Mouse (Mus musculus) limb, embryonic 15.5 days (tissue): ENCODE results near the gene Tbc1d10b. TPM values are rescaled to one million over a fixed set of nuclear protein-coding genes. Genes with fewer than 3 reads are reported as not detected.

Experiments used
- ATAC-seq: fragments of 200-750 bp; cut with Nextera tagmentation; 2 replicates; pipeline ENCODE4 v1.8.0; 2017; ENCODE audit warnings: low read depth, moderate TSS enrichment; ENCODE audit not compliant: insufficient number of reproducible peaks, low FRiP score, low TSS enrichment
- H3K27ac ChIP-seq: fragments of 300-500 bp; sonication (generic); 2 replicates; pipeline ENCODE4 v1.5.1; 2015; ENCODE audit warnings: moderate library complexity, mild to moderate bottlenecking, inconsistent platforms
- H3K27me3 ChIP-seq: fragments of 300-500 bp; sonication (generic); 2 replicates; pipeline ENCODE4 v1.6.1; 2015; ENCODE audit warnings: inconsistent platforms
- H3K36me3 ChIP-seq: fragments of 300-500 bp; sonication (generic); 2 replicates; pipeline ENCODE4 v1.6.1; 2015; ENCODE audit warnings: inconsistent platforms
- H3K4me1 ChIP-seq: fragments of 300-500 bp; sonication (generic); 2 replicates; pipeline ENCODE4 v1.6.1; 2015; ENCODE audit warnings: inconsistent platforms
- H3K4me2 ChIP-seq: fragments of 300-500 bp; sonication (generic); 2 replicates; pipeline ENCODE4 v1.6.1; 2015; ENCODE audit warnings: mild to moderate bottlenecking, inconsistent platforms
- H3K4me3 ChIP-seq: fragments of 300-500 bp; sonication (generic); 2 replicates; pipeline ENCODE4 v1.5.1; 2015; ENCODE audit warnings: mild to moderate bottlenecking, inconsistent platforms
- H3K9ac ChIP-seq: fragments of 300-500 bp; sonication (generic); 2 replicates; pipeline ENCODE4 v1.6.1; 2015; ENCODE audit warnings: inconsistent platforms
- H3K9me3 ChIP-seq: fragments of 300-500 bp; sonication (generic); 2 replicates; pipeline ENCODE4 v1.6.1; 2016; ENCODE audit warnings: inconsistent platforms
- WGBS: fragments of 180-500 bp; shearing (Covaris S2); methylation state at CpG from one replicate; pipeline ENCODE4 v1.1.7; 2015; 5-methylcytosine and 5-hydroxymethylcytosine counted together
- polyA plus RNA-seq: library from polyadenylated mRNA; unstranded; fragments of >200 nt; fragmentation: Nextera tagmentation; extraction: Ambion mirVana; gene quantifications from 2 replicates; pipeline ENCODE4 v1.2.1, GENCODE M21; 2015

The Tbc1d10b gene
- polyA plus RNA-seq, 1 experiment from 2014 or later: 25.5 TPM

DNA sequence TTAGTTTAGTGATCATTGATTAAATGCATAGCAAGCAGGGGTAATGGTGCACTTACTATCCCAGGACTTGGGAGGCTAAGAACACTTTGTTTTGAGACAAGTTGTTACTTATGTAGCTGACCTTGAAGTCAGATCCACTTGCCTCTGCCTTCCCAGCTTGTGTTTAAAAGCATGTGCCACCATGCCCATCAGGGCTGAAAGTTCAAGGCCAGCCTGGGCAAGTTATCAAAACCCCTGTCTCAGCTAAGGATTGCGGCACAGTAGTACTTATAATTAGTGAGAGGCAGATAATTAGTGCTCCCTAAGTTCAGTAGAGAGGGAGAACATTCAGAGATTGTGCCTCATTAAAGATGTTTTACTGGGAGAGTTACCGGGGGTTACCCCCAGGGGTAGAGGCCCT lies 26.5 kb upstream of the Tbc1d10b start:
- 78% methylated on average over 2 of the region's 2 CpGs for whole genome bisulfite sequencing
- H3K4me2 ChIP-seq: no peak overlapping the region
- no peak overlapping the region for H3K4me3 ChIP-seq
- H3K9me3 ChIP-seq: no peaks in the 10 kb centered on the region
- no peak overlapping the region for H3K9ac ChIP-seq
- H3K36me3 ChIP-seq: peaks cover 53% of the 10 kb centered on the region
- no peak for ATAC-seq
- peaks cover 30% of the 10 kb centered on the region for H3K4me1 ChIP-seq
- H3K27ac ChIP-seq: no peak overlapping the region
- no peaks in the 10 kb centered on the region for H3K27me3 ChIP-seq

DNA sequence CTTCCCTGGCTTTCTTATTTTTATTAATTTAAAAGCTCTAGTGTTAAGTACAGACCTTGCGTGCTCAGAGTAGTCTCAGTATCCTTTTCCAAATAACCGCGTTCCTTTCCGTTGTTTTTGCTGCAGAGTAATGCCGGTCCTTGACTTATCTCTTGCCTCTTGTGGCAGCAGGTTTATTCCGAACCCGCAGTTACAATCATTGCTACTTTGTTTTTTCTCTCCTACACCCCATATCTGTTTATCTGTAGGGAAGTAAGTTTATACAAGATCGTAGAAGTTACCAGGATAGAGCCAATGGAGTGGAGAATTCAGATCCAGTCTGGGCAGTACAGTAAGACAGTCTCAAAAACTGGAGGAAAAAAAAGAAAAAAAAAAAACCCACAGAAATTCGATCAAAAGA lies 25.5 kb upstream of the Tbc1d10b start:
- Histone ChIP-seq H3K36me3 (peaks cover 58% of the 10 kb centered on the region), H3K4me1 (peaks cover 34% of the 10 kb centered on the region), H3K9ac (peak overlapping the region; percentile 95), H3K27me3 (no peaks in the 10 kb centered on the region), H3K9me3 (no peaks in the 10 kb centered on the region), H3K4me2 (peak overlapping the region; percentile 64), H3K4me3 (peak overlapping the region; percentile 96), H3K27ac (peak overlapping the region; percentile 97)
- ATAC-seq: no peak
- 3% methylated on average over 9 of the region's 9 CpGs for WGBS

DNA sequence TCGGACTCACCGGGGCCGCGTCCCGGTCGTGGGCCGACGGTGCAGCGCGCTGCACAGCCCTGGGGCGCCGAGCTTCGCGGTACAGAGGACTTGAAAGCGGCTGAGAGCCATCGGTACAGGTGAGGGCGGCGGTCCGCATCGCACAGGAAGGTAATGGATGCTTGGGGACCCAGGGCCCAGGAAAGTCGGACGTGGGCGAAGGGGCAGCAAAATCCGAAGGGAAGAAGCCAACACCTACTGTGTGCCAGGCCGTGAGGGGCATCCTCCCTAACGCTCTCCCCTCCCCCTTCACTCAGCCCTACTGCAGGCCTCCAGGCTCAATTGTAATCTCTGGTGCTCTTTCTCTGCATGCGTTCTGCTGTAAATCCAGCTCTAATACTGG lies 25.1 kb upstream of the Tbc1d10b start:
- H3K9me3 ChIP-seq: no peaks in the 10 kb centered on the region
- peak; percentile 35 for ATAC-seq
- under 1% methylated on average over 27 of the region's 27 CpGs for WGBS

DNA sequence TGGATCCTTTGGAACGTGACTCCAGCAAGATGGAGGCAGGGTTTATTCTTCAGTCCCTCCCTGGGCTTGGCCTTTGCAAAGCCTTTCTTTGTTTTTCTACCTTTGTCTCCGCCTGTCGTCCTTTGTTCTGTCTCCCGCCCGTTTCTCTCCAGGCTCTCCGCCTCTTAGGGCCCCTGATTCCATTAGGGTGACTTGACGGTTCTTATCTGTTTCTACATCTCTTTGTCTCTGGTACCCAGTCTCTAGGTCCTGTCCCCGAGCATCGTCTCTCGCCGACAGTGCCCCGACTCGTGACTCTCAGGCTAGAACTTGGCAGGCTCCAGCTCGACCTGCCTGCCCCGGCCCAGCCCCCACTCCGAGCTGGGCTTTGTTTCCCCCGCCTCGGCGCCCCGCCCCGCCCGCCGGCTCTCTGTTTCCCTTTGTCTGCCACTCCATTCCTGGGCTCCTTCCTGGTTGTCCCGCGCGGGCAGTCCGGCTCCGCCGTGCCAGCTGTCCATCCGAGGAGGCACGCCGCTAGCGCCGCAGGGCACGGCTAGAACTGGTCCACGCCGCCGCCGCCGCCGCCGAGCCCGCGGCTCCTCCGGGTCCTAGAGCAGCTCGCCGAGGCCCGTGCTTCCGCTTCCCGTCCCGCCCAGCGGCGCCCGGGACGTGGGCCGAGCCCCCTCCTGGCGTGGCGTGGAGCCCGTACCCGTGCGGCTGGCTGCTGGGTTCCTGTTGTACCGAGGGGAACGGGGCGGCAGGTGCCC lies 24.5 kb upstream of the Tbc1d10b start, which contains the start of the genes Zfp553 and Sept1:
Zfp553 (plus strand) TSS at position 440 of the 746 bp plus-strand sequence.
Sept1 (minus strand) TSS at position 509 of the 746 bp plus-strand sequence.
- under 1% methylated on average over 64 of the region's 64 CpGs for WGBS
- H3K4me3 ChIP-seq: peak within 1 kb of the TSS; percentile 96
- peak within 1 kb of the TSS; percentile 95 for H3K9ac ChIP-seq
- peaks cover 34% of the 10 kb centered on the region for H3K4me1 ChIP-seq
- H3K4me2 ChIP-seq: peak within 1 kb of the TSS; percentile 64
- ATAC-seq: peak; percentile 90
- H3K27ac ChIP-seq: peak within 1 kb of the TSS; percentile 97
- H3K27me3 ChIP-seq: no peaks in the 10 kb centered on the region
- H3K9me3 ChIP-seq: no peaks in the 10 kb centered on the region
- H3K36me3 ChIP-seq: peaks cover 48% of the 10 kb centered on the region

More for the DNA sequence above, 25.1 kb upstream of the Tbc1d10b start:
- H3K4me2 ChIP-seq: peak overlapping the region; percentile 64
- peak overlapping the region; percentile 97 for H3K27ac ChIP-seq
- H3K36me3 ChIP-seq: peaks cover 54% of the 10 kb centered on the region
- H3K4me3 ChIP-seq: peak overlapping the region; percentile 96
- no peaks in the 10 kb centered on the region for H3K27me3 ChIP-seq
- peak overlapping the region; percentile 95 for H3K9ac ChIP-seq
- H3K4me1 ChIP-seq: peaks cover 34% of the 10 kb centered on the region

DNA sequence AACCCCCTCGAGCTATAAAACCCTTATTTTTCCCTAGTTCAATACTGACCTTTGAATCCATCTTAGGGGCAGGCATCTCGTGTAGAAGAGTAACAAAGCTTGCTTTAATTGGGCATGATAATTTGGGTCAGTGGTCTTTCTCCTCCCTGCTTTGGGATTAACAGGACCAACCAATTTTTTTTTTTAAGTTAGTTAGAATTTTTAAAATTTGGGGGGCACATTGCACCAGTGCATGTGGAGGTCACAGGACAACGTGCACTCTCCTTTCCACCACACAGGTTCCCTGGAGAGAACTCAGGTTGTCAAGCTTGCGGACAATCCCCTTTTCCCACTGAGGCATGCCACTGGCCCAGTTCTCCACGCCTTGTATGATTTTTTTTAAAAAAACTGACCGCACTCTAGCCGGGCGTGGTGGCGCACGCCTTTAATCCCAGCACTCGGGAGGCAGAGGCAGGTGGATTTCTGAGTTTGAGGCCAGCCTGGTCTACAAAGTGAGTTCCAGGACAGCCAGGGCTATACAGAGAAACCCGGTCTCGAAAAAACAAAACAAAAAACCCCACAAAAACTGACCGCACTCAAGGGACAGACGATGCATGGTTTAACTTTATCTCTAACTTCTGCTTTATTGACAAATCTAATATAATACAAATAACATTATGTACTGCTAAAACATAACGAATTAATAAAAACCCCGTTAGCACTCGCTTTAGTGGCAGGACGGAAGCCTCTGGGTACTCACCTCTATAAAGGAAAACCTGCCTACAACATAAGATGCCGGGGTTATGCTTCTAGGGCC lies 23.8 kb upstream of the Tbc1d10b start:
- H3K9ac ChIP-seq: peak overlapping the region; percentile 95
- H3K4me3 ChIP-seq: peak overlapping the region; percentile 96
- H3K9me3 ChIP-seq: no peaks in the 10 kb centered on the region
- peak overlapping the region; percentile 97 for H3K27ac ChIP-seq
- H3K27me3 ChIP-seq: no peaks in the 10 kb centered on the region
- peaks cover 34% of the 10 kb centered on the region for H3K4me1 ChIP-seq
- 6% methylated on average over 20 of the region's 20 CpGs for WGBS
- peak overlapping the region; percentile 64 for H3K4me2 ChIP-seq
- peaks cover 40% of the 10 kb centered on the region for H3K36me3 ChIP-seq
- no peak for ATAC-seq

DNA sequence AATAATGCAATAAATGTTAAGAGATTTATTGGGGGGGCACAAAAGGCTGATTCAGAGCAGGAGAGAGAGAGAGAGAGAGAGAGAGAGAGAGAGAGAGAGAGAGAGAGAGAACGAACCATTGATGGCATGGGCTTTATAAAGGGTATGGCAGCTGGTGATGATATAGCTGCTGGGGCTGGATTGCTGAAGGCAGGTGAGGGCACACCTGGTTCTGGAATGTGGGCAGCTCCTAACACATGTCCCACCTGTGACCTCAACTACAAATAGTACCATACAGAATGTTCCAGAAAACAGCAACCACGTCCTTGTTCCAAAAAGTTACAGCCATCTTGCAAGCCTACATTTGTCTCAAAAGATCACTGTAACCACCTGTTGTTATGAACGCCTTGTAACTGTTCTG lies 23.1 kb upstream of the Tbc1d10b start:
- peak overlapping the region; percentile 64 for H3K4me2 ChIP-seq
- H3K4me1 ChIP-seq: peaks cover 34% of the 10 kb centered on the region
- H3K36me3 ChIP-seq: peaks cover 34% of the 10 kb centered on the region
- H3K9ac ChIP-seq: peak overlapping the region; percentile 95; the same call in 1 of the 2 replicates
- peak overlapping the region; percentile 96 for H3K4me3 ChIP-seq
- H3K27me3 ChIP-seq: no peaks in the 10 kb centered on the region
- H3K9me3 ChIP-seq: no peaks in the 10 kb centered on the region
- whole genome bisulfite sequencing: 40% methylated on average over 3 of the region's 3 CpGs
- no peak overlapping the region for H3K27ac ChIP-seq
- ATAC-seq: no peak

DNA sequence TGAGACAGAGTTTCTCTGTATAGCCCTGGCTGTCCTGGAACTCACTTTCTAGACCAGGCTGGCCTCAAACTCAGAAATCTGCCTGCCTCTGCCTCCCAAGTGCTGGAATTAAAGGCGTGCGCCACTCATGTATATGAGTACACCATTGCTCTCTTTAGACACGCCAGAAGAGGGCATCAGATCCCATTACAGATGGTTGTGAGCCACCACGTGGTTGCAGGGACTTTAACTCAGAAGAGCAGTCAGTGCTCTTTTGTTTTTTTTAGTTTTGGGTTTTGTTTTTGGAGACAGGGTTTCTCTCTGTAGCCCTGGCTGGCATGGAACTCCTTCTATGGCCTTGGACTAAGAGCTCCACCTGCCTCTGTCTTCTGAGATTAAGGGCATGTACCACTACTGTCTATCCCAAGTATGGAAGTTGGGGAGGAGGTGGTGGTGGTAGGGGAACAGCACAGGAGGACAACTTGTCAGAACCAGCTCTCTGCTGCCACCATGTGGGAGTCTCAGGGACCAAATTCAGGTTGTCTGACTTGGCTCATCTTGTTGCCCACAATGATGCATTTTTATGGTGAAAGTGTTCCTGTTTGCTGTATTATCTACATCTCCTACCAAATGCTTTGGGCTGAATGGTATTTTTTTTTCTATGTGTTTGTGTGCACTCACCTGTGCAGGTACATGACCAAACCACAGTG lies 20.5 kb upstream of the Tbc1d10b start:
- Histone ChIP-seq H3K4me2 (no peak overlapping the region), H3K27me3 (no peaks in the 10 kb centered on the region), H3K4me3 (no peak overlapping the region), H3K4me1 (peaks cover 27% of the 10 kb centered on the region), H3K36me3 (peaks cover 15% of the 10 kb centered on the region), H3K27ac (no peak overlapping the region), H3K9ac (no peak overlapping the region), H3K9me3 (no peaks in the 10 kb centered on the region)
- no peak for ATAC-seq
- 59% methylated on average over 4 of the region's 4 CpGs for WGBS

DNA sequence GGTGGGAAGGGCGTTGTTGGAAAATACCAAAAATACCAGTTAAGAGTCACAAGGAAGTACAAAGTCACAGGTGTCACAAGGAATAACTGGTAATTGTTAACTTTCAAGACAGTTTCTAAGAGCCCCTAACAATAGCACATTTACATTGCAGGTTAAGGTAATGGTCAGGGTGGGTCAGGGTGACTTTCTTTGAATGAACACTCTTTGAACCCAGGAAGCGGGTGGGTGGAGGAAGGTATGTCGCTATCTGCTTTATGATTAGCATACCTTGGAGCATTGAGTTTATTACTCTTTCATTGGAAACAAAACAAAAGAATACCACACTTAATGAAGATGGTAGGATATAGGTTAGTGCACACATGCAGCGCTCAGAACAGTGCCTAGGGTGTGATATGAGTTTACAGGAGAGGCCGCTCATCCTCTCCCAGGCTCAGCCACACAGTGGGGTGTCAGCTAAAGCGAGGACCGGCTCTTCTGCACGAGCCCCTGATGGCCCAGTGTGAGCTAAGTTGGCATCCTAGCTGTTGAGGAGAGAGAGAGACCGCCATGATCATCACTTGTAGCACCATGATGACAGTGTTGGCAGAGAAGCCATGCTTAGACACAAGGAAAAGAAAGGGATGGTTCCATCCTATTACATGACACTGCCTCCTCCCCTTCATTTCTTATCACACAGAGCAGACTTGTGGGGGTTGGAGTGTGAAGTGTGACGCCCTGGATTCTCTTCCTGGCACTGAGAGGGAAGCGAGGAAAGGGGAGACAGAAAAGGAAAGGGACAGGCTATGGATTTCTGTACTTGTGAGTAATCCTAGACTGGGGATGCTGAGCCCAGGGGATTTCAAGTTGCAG lies 17.1 kb upstream of the Tbc1d10b start:
- peaks cover 13% of the 10 kb centered on the region for H3K36me3 ChIP-seq
- no peak overlapping the region for H3K4me3 ChIP-seq
- H3K27me3 ChIP-seq: no peaks in the 10 kb centered on the region
- H3K27ac ChIP-seq: no peak overlapping the region
- no peaks in the 10 kb centered on the region for H3K9me3 ChIP-seq
- peaks cover 10% of the 10 kb centered on the region for H3K4me1 ChIP-seq
- no peak overlapping the region for H3K4me2 ChIP-seq
- no peak overlapping the region for H3K9ac ChIP-seq
- 78% methylated on average over 11 of the region's 11 CpGs for WGBS
- no peak for ATAC-seq

DNA sequence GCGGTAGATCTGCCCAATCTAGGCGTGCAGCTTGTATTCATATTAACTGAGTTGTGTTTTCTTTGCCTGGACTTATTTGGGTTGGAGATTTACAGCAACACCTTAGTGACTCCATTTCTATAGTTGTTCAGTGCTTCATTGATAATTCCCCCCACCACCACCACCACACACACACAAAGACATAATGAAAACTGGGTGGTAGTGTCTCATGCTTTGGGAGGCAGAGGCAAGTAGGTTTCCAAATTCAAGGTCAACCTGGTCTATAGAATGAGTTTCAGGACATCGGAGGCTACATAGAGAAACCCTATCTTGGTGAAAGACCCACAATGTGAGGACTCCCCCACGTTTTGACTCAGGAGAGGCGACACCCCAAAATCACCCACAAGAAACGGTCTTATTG lies 16.3 kb upstream of the Tbc1d10b start:
- H3K27ac ChIP-seq: no peak overlapping the region
- ATAC-seq: no peak

DNA sequence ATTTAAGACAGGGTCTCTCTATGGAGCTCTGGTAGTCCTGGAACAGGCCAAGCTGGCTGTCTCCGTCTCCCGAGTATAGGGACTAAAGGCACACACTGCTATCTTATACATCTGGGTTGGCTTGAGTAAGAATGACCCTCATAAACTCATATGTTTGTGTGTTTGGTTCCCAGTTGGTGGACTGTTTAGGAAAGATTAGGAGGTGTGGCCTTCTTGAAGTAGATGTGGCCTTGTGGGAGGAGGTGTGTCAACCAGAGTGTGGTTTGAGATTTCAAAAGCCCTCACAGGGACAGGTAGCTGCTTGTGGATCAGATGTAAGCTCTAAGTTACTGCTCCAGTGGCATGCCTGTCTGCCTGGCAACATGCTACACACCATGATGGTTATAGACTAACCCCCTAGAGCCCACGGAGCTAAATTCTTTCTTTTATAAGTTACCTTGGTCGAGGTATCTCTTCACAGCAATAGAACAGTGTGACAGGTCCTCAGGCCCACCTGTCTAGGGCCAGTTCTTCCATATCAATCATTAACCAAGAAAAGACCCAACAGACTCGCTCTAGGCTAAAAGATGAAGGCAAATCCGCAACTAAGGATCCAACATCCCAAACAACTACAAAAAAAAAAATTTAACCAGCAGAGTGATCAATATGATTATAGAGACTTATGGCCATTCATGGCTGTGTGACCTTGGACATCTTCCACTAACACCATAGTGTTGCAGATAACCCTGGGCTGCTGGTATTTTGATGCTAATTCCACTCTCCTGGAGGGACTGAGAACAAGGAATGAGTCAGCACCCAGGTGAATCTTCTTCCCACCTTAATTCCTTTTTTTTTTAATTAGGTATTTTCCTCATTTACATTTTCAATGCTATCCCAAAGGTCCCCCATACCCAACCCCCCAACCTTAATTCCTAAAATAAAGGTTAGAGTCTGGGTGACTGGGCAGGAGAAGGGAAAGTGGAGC lies 15.5 kb upstream of the Tbc1d10b start:
- 80% methylated on average over 6 of the region's 6 CpGs for WGBS
- Histone ChIP-seq H3K27ac (no peak overlapping the region), H3K27me3 (no peaks in the 10 kb centered on the region), H3K4me3 (no peak overlapping the region), H3K36me3 (no peaks in the 10 kb centered on the region), H3K4me1 (no peaks in the 10 kb centered on the region), H3K9ac (no peak overlapping the region), H3K9me3 (no peaks in the 10 kb centered on the region), H3K4me2 (no peak overlapping the region)
- no peak for ATAC-seq

More for the DNA sequence above, 16.3 kb upstream of the Tbc1d10b start:
- no peaks in the 10 kb centered on the region for H3K9me3 ChIP-seq
- H3K4me3 ChIP-seq: no peak overlapping the region
- no peaks in the 10 kb centered on the region for H3K27me3 ChIP-seq
- 0 out of 2 replicates have a peak, but pooled peaks cover 3% of the 10 kb centered on the region for H3K4me1 ChIP-seq
- H3K9ac ChIP-seq: no peak overlapping the region
- H3K36me3 ChIP-seq: peaks cover 6% of the 10 kb centered on the region
- H3K4me2 ChIP-seq: no peak overlapping the region
- 89% methylated on average over 6 of the region's 6 CpGs for WGBS
